Mouse (Mus musculus) WW6 (cell line): ENCODE data around the gene Gm21969.

Experiments used
- DNase-seq: peaks from one replicate; pipeline ENCODE4 v3.0.0-alpha.2; 2013; ENCODE audit warnings: low read depth, low spot score

The Gm21969 gene

DNA sequence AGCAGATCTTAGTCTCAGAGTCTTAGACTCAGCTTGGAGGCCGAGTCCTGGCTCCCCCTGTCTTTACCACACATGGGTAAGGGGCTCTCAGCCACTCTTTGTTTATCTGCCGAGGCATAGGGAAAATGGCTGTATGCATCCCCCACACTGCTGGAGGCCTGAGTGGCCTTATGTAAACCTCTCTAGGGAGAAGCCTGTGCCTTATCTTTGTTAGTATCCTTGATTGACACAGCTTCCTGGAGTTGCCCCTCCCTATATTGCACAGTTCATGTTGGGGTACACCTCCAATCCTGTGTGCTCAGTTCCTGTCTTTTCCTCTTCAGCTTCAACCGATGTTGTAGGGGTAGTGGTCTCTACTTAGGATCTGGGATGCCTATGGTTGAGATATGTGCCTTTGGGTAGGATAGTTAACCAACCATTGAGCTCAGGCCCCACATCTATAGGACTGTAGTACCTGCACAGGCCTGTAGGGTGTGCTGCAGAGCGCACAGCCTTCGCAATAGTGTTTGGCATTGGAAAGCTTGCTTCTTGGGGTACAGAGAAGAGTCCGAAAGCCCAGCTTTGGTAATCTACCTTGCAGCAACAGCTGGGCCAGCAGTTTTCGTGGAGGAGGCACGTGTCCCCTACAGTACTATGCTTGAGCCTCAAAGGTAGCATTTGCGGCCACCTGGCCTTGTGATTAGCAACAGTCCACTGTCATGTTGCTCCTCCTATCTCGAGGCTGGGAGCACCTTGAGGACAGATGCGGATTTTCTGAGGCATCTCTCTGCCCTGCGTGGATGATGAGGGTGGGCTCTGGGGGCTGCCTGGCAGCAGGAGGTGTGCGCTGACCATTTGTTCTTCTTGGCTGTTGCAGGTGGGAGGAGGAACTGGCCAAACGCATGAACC lies at the start of gene Gm21969:
Gm21969 (plus strand) TSS at position 830 of the 888 bp plus-strand sequence.
- DNase-seq, result no peak

DNA sequence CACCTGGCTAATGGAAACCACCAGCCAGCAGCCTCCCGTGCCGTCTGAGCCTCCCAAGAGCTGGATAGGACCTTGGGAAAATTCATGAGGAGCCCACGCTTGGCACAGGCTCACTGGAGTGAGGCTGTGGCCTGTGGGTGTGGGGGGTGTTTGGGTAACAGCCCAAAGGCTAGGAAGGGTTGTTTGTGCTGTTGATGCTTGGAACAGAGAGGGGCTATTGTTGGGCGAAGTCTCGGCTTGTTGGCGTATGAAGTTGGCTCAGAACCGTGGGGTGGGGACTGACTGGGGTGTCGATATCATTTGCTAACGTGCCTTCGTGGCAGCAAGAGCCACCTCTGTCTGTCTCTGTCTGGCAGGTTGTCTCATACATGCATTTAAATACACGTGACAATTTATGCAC lies 47.8 kb upstream of the Gm21969 start:
- no peak for DNase-seq

DNA sequence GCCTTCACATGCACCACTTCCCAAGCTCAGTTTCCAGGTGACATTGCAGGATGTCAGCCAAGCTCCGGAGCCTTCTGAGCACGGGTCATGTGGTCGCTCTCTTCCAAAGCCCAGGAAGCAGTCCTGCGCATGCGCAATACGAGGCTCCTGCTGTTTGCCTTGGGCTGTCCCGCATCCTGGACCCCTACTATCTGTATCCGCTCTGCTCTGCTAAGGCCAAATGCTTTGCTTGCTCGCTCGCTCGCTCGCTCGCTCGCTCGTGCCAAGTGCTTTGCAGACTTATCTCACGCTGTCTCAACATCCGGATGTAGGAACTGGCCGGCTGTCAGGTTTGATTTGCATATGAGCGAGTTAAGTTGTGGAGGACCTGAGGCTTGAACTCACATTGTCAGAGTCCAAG lies 47.0 kb upstream of the Gm21969 start:
- no peak for DNase-seq

DNA sequence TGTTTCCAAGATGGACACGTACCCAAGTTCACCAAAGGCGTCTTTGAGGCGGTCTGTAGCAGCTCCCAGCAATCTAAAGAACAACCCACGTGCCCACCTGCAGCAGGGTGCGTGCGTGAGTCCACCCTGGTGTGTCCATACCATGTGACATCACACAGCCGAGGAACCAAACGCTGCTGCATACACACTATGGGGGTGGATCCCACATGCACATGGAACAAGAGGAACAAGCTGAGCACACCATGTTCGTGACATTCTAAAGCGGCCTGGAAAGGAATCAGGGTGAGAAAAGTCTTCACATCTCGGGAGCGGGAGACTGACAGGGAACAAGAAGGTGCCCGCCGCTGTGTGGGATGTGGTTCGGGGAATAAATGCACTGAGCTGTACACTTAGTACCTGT lies 34.6 kb upstream of the Gm21969 start:
- DNase-seq, result no peak

DNA sequence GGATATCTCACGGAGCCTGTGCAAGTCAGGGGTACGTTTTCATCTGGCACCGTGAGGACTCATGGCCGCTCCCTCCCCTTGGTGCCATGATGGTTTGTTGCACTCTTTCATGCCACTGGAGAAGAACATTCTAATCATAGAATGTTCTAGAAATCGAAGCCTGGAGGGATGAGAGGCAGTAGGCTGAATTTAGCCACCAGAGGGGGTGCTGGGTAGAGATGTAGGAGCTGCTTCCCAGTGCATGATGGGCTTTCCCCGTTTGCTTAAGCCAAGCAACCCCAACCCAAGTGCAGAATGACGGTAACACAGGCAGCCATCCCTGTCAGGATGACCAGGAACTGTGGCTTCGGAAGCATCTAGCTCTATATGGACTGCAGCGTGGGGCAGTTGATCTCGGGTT lies 32.2 kb upstream of the Gm21969 start:
- no peak for DNase-seq

DNA sequence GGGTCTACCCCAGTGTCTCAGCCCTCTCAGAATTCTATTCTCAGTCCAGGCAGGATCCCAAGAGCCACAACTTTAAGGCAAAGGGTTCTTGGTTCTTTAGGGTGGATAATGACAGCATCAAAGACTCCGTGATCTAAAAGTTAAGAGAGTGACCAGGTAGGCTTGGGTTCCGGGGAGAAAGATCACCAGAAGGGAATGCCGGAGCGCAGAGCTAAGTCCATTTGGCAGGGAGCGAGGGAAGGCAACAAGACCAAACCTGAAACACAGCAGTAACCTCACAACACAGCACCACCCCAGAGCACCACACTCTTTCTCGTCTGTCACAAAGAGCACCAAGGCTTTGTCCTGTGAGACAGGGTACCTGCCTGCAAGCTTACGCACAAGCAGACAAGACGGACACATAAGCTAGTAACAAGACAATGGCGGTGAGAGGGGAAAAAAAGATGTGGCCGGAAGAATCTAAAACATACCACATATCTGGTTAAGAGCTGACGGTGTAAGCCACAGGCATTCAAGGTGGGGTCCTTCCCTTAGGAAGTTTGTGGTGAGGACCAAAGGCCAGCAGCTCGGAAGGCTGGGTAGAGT lies 30.0 kb upstream of the Gm21969 start:
- DNase-seq, result no peak

DNA sequence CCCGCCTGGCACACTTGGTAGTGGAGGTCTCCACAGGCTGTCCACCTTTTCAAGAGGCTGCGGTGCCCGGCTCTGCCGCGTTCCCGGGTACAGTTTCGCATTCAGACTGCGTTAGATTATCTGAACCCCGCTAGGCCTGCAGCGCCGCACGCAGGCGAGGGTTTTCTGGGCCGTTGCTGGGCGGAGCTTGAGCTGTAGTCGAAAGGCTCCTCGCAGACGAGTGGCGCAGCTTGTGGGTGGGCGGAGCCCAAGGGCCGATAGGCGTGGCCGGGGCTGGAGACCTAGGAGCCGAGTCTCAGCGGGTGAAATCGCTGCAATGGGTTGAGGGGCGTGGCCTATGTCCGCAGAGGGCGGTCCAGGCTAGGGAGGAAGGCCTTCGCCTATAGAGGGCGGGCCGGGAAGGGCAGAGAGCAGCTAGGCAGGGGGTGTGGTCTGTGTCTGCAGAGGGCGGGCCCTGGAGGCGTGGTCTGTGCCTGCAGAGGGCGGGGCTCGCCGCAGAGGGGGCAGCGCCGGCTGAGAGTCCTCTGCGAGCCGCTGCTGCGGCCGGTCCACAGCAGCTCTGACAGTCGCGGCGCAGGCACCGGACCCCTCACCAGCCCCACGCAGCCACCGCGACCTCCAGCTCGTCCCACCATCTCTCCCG lies 28.7 kb upstream of the Gm21969 start:
- DNase-seq, result peak; percentile 99

DNA sequence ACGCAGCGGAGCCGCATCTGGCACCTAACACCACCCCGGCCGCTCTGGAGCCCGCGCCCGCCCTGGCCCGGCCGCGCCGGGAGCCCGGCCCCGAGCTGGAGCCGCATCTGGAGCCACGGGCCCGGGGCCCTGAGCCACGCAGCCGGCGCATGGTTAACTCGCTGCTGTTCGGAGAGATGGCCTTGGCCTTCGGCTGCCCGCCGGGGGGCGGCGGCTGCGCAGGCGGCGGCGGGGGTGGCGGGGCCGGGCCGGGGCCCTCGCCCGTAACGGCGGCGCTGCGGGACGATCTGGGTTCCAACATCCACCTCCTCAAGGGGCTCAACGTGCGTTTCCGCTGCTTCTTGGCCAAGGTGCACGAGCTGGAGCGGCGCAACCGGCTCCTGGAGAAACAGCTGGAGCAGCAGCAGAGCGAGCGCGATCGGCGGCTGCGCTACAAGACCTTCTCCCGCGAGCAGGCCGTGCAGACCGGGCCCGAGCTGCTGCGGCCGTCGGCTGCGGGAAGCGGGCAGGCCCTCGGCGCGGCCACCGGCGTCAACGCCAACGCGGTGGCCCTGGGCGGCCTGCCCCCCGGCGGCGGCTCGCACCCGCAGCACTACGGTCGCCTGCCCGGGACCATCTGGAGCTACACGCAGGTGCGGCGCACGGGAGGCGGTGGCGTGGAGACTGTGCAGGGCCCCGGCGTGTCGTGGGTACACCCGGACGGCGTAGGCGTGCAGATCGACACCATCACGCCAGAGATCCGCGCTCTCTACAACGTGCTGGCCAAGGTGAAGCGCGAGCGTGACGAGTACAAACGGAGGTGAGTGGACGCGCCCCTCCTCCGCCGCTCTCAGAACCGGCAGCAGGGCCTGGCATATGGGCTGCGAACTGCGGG lies 27.9 kb upstream of the Gm21969 start:
- DNase-seq, result no peak

DNA sequence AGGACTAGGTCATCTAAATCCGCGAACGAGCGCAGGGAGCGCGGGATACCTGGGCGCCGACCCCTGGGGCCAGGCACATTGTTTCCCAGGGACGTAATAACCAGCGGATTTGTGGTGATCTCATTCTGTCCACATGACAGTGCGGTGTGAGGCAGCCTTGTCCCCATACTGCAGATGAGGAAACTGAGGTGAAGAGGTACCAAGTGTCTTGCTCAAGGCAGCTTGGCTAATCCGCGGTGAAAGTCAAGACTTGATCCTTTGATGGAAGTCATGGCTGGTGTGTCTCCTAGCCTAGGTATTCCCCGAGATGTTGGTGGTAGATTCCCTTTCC lies 27.3 kb upstream of the Gm21969 start:
- no peak for DNase-seq

DNA sequence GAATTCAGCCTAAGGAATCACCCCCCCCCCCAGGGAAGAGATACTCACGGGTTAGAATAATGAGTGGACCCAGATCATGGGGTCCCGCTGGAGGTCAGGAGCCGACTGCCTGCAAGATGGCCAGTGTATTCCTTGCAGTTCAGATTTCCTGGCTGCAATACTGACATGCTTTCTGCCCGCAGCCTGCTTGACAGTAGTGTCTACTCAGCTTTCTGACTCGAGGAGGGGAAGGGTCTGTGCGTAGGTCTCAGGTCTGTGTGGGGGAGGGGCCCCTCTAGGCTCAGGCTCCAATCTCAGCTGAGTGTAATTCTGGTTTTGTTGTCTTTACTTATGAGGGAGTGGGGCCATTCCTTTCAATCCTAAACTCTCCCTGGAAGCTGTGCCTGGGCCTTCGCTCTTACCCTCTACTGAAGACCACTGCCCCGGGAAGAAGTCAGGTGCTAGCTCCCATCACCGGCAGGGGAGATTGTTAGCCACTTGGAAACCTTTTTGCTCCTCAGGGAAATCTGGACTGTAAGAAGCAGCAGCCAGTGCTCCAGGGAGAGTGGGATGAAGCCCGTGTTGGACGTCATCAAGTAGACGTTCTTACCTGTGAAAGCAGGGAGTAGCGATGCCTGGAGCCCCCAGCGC lies 26.6 kb upstream of the Gm21969 start:
- no peak for DNase-seq

DNA sequence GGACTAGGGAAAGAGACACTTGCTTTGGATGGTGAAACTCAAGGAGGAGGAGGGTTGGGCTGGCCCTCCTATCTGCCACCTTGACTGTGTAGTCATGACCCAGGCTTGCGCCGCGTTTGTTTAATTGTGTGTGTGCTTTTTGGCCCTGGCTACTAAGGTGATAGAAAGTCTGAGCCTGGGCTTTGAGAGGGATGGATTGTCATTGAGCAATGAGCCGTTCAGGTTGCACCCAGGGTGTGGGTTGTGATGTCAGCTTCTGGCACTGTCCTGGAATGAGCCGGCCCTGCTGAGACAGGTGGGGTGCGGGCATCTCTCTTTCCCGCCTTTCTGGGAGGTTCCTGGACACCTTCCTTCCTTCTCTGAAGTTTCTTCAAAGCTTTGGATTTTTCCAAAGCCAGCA lies 26.0 kb upstream of the Gm21969 start:
- no peak for DNase-seq

DNA sequence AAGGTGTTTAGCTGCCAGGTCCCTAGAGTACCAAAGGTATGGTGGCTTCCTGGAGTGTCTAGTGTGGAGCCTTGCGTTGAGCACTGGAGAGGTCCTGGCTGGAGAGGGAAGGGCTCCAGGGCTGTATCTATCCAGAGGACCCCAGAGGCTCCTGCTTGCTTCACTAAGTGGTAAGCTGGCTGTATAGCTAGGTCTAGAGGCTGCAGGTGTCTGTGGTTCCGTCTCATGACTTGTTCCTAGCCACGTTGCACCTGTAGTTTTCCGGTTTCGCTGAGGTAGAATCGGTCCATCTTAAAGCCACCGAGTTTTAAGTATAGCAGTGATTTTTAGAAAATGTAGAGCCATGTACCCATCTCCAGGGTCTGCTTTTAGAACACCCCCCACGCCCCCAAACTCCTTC lies 24.6 kb upstream of the Gm21969 start:
- no peak for DNase-seq

DNA sequence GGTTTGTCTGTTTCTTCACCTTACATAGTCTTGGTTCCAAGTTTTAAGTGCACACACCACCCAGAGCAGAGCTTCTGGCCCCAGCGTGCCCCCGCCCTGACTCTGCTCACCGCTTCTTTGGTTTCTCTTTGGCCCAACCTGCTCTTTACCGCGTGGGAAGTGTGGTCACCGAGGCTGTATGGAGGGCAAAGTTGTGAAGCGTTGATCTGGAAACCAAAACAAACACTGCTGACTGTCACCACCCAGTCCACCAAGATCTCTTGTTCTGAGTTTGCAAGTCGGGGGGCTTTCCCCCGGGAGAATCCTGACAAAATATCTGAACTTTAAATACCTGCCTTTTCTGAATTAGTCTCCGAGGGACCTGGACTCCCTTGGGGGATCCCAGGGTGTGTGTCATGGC lies 24.0 kb upstream of the Gm21969 start:
- DNase-seq, result no peak

DNA sequence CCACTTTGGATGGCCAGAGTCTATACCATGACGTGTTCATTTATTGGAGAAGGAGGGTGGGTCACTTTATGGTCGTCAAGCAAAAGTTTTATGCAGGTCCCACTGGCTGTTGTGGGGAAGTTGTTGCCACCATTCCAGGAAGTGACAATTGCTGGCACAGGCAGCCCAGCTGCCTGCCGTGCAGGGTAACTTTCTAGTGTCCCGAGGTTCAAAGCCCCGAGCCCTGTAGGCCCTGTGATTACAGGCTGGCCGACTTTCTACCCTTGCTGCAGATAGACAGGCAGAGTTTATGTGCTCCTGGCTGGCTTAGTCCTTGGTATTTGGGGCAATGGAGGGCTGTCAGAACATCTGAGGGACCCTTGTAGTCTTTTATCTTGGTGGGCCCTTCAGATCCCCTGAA lies 23.5 kb upstream of the Gm21969 start:
- DNase-seq, result no peak

DNA sequence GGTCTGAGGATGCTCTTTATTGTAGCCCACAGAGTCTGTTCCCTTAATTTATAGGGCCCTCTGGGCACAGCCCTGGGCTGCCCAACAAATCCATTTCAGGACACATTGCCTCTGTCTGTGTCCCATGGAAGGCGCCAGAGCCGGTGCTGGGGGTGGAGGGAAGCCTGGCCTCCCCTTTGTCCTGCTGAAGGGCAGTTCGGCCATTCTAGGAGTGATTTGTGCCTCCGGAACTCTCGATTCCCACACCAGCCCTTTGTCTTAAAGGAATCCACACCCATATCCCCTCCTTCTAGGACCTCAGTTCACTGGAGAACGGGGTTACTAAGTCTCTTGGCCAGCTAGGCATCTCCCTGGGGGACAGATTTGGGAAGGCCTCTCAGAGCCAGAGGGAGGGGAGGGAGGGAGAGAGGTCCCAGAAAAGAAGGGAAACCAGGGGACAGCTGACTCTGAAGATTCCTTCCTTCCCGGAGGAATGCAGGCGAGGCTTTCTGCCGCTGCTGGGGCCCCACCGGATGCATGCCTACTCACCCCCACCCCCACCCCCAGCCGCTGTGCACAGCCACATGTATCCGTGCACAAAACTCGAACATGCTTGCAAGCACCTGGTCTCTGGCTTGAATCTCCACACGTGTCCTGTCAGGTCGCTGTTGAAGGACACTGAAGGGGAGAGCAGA lies 22.2 kb upstream of the Gm21969 start:
- DNase-seq, result no peak

DNA sequence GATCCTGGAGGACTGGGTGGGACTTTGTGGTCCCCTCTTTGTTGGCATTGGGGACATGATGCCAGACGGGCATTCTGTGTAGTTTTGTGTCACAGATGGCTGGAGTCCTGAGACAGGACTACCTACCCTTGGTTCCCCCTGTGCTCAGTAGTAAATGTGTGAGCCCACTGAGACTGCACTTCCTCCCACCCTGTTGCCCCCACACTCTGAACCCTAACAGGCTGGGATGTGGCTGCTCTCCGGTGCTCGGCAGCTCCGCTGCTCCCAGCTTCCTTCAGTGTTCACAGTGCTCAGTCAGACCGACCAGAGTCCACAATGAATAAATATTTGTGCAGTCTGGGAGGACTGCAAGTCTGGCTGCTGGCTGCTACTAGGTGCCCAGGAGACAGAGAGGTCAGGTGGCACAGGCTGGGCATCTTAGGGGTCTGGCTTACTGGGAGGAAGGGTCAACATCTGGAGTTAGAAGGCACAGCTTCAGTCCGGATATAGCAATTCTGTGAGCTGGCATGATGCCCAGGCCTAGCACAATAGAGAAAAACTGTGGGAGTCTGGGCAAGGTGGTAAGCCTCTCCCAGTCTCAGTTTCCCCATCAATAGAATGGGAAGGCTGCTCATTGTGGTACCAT lies 21.4 kb upstream of the Gm21969 start:
- no peak for DNase-seq

DNA sequence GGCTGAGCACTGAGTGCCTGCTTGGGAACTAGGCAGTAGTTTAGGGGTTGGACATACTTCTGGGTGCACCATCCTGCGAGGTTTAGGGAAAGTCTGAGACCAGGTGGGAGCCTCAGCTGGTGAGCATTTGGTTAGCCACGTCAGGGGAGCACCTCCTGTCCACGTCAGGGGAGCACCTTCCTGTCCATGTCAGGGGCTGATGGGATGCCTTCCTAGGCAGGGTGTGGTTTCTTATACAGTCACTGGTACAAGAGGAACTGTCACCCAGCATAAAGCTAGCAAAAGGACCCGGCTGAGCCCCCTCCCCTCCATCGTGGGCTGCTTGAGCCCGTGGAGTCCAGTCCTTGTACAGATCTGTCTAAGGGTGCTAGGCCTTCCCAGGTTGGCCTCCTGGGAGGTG lies 20.6 kb upstream of the Gm21969 start:
- no peak for DNase-seq

DNA sequence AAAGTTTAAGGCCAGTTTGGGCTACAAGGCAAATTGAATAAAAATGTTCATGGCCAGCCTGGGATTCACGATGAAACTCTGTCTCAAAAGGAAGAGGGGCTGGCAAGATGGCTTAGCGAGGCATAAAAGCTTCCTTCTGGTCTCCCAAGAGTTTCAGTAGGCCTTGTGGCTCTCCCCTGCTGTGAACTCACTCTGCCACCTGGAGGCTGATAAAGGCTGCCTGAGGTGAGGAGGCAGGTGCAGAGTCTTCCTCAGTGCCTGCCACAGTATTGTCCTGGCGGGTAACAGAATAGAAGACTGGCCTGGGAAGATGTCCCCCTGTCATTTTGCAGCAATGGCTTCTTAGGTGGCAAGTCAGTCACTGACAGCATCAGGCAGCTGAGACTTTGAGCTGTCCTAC lies 20.1 kb upstream of the Gm21969 start:
- no peak for DNase-seq

DNA sequence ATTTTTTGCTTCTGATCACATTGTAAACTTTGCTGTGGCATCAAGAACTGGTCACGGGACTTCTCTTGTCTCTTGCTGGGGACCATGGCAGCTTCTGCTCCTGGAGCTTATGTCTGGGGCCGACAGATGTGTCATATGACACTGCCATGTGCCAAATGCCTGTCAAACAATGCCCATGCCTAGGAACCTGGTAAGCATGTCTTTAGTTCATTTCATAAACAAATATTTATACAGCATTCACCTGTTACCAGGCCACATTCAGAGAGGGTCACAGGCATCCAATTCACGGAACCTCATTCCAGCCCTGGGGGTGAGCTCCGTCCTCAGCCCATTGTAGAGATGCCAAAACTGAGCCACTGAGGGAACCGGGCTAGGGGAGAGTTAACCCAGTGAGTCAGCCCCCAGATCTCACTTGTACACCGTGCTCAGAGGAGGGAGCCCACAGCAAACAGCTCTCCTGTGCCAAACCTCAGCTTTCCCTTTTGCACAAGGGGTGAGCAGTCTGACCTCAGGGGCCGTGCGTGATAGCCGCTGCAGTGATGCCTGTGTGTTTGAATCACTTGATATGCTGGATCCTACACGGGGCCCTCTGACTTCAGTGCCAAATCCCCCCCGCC lies 19.2 kb upstream of the Gm21969 start:
- DNase-seq, result no peak

DNA sequence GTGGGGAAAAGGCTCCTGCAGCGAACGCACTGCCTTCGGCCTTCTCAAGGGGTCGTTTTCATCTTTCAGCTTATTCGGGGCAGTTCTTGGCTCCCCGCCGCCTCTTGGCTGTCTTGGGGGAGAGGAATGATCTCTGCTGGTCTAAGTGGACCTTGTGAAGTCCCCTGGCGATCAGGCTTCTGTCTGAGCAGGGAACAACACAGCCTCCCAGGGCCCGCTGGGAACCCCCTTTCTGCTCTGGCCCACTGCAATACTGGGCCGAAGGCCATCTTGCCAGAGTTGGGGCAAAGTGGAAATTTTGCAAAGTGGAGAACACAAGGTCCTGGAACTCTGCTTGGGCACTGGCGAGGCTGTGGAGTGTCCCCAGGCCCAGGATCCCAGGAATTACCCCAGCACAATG lies 18.3 kb upstream of the Gm21969 start:
- DNase-seq, result no peak
